16 mouse cellular contexts compared by ENCODE assay signal in genomic region chr9:67132370-67132769, GRCm38 (mm10).
"Had no signal": no experiment of that assay in that cellular context is flagged by ENCODE, and none has a peak within 500 bp of the region (broad histone marks: within the 10 kb centered on the region; RNA-seq: fewer than 3 reads in every experiment).

No protein-coding gene starts in this region.

- H3K9me3 ChIP-seq: liver, embryonic 15.5 days; megakaryocyte, embryonic 14.5 days; midbrain, embryonic 13.5 days; midbrain, embryonic 15.5 days; neural tube, embryonic 12.5 days; stomach, embryonic 15.5 days had no signal

- H3K9ac ChIP-seq: liver, embryonic 15.5 days; liver, postnatal 0 days; midbrain, embryonic 13.5 days; midbrain, embryonic 15.5 days; neural tube, embryonic 12.5 days; stomach, embryonic 15.5 days had no signal

- H3K4me2 ChIP-seq: liver, embryonic 15.5 days; midbrain, embryonic 13.5 days; midbrain, embryonic 15.5 days; neural tube, embryonic 12.5 days; stomach, embryonic 15.5 days had no signal

- ATAC-seq: liver, postnatal 0 days; midbrain, embryonic 13.5 days; midbrain, embryonic 15.5 days had no signal

- H3K27ac ChIP-seq: liver, embryonic 15.5 days; macrophage; midbrain, embryonic 13.5 days; midbrain, embryonic 15.5 days; neural tube, embryonic 12.5 days; stomach, embryonic 15.5 days; stomach, postnatal 0 days had no signal

- H3K4me1 ChIP-seq: midbrain, embryonic 15.5 days had no signal

- DNase-seq: liver, postnatal 0 days; lung, adult 2 months; lung, postnatal 14 days; lung, postnatal 36 days; right cerebral cortex, postnatal 14 days; thymus, adult 2 months; thymus, postnatal 25 days; thymus, postnatal 4 days had no signal

- H3K4me3 ChIP-seq: liver, embryonic 15.5 days; megakaryocyte, embryonic 14.5 days; midbrain, embryonic 13.5 days; midbrain, embryonic 15.5 days; neural tube, embryonic 12.5 days; stomach, embryonic 15.5 days had no signal

- H3K36me3 ChIP-seq: liver, embryonic 15.5 days; midbrain, embryonic 13.5 days; midbrain, embryonic 15.5 days; neural tube, embryonic 12.5 days; stomach, embryonic 15.5 days had no signal

- H3K27me3 ChIP-seq: liver, embryonic 15.5 days; midbrain, embryonic 13.5 days; midbrain, embryonic 15.5 days; neural tube, embryonic 12.5 days; stomach, embryonic 15.5 days had no signal
